Mouse (Mus musculus) liver, adult 2 months (tissue): ENCODE data around the gene Hbq1b.

Experiments used
- CTCF ChIP-seq: fragments of 200-500 bp; IDR thresholded peaks from 2 replicates; pipeline ENCODE4 v1.5.1; 2011; ENCODE audit warnings: low read depth, low read length, control low read depth
- POLR2A ChIP-seq: fragments of 200-500 bp; IDR thresholded peaks from 2 replicates; pipeline ENCODE4 v1.6.1; 2011; ENCODE audit warnings: low read length, control low read depth; ENCODE audit not compliant: insufficient read depth; ENCODE audit errors: extremely low read depth

- TF ChIP-seq CTCF (no peak), POLR2A (no peak)
Measured at GRCm38 (mm10) chr11:32297866-32298531, 11.2 kb downstream of the Hbq1b start.
